Mouse (Mus musculus): Measurements from ENCODE around the gene Bckdhb. TPM values are rescaled to one million over a fixed set of nuclear protein-coding genes. Genes with fewer than 3 reads are reported as not detected.
A peak's percentile ranks its signal among the peaks of the same experiment; 100 is the strongest.
"Not testable (repeated sequence)": the region's sequence is repeated elsewhere in the genome, so short reads cannot be mapped to it uniquely, and the experiment has no call there.

Gene Bckdhb
- total RNA-seq (2021), result 10 to 100 TPM; 44.4 to 55.9 TPM
- long read RNA-seq, experiment 1, transcript Bckdhb-206 (11 exons, 1,477 nt), result major isoform, 33 of 37 reads
- long read RNA-seq, experiment 1, partial matches to known transcripts, result 0 of 37 reads
- long read RNA-seq, experiment 1, other reads (novel, unspliced or antisense), result 4 of 37 reads
- long read RNA-seq, experiment 2, transcript Bckdhb-206 (11 exons, 1,477 nt), result major isoform, 66 of 76 reads
- long read RNA-seq, experiment 2, partial matches to known transcripts, result 6 of 76 reads
- long read RNA-seq, experiment 2, other reads (novel, unspliced or antisense), result 4 of 76 reads

GRCm38 (mm10) chr9:83924878-83925687 lies at the start of gene Bckdhb:
TSS of gene Bckdhb (plus strand) at chr9:83925145.
- peak; percentile 97 for DNase-seq (ENCODE audit: low spot score)

- DNase-seq (ENCODE audit: low spot score), result no peak
Measured at GRCm38 (mm10) chr9:83882191-83882590, 42.8 kb upstream of the Bckdhb start.

- DNase-seq (ENCODE audit: low spot score), result no peak
Measured at GRCm38 (mm10) chr9:83886149-83886548, 38.8 kb upstream of the Bckdhb start.

- no peak for DNase-seq (ENCODE audit: low spot score)
Measured at GRCm38 (mm10) chr9:83888214-83888613, 36.7 kb upstream of the Bckdhb start.

GRCm38 (mm10) chr9:83893073-83893472 lies 31.9 kb upstream of the Bckdhb start:
- no peak for DNase-seq (ENCODE audit: low spot score)

- DNase-seq (ENCODE audit: low spot score), result no peak
Measured at GRCm38 (mm10) chr9:83893767-83894330, 31.1 kb upstream of the Bckdhb start.

GRCm38 (mm10) chr9:83902086-83902485 lies 22.9 kb upstream of the Bckdhb start:
- DNase-seq (ENCODE audit: low spot score), result no peak

GRCm38 (mm10) chr9:83905820-83906219 lies 19.1 kb upstream of the Bckdhb start:
- no peak for DNase-seq (ENCODE audit: low spot score)

- no peak for DNase-seq (ENCODE audit: low spot score)
Measured at GRCm38 (mm10) chr9:83907017-83907416, 17.9 kb upstream of the Bckdhb start.

GRCm38 (mm10) chr9:83909836-83910235 lies 15.1 kb upstream of the Bckdhb start:
- DNase-seq (ENCODE audit: low spot score), result no peak

- no peak for DNase-seq (ENCODE audit: low spot score)
Measured at GRCm38 (mm10) chr9:83910926-83911325, 14.0 kb upstream of the Bckdhb start.

GRCm38 (mm10) chr9:83922076-83922475 lies 2.9 kb upstream of the Bckdhb start:
- DNase-seq (ENCODE audit: low spot score), result no peak

GRCm38 (mm10) chr9:83924356-83924755 lies 589 bp upstream of the Bckdhb start:
- no peak for DNase-seq (ENCODE audit: low spot score)

- DNase-seq (ENCODE audit: low spot score), result no peak
Measured at GRCm38 (mm10) chr9:83925688-83926041, 720 bp downstream of the Bckdhb start.

GRCm38 (mm10) chr9:83926302-83926701 lies 1.4 kb downstream of the Bckdhb start:
- DNase-seq (ENCODE audit: low spot score), result no peak

GRCm38 (mm10) chr9:83939501-83939900 lies 14.6 kb downstream of the Bckdhb start:
- not testable (repeated sequence) for DNase-seq (ENCODE audit: low spot score)

GRCm38 (mm10) chr9:83940016-83940415 lies 15.1 kb downstream of the Bckdhb start:
- no peak for DNase-seq (ENCODE audit: low spot score)

GRCm38 (mm10) chr9:83940537-83941363 lies 15.8 kb downstream of the Bckdhb start:
- no peak for DNase-seq (ENCODE audit: low spot score)

GRCm38 (mm10) chr9:83951336-83951735 lies 26.4 kb downstream of the Bckdhb start:
- no peak for DNase-seq (ENCODE audit: low spot score)

- peak; percentile 66 for DNase-seq (ENCODE audit: low spot score)
Measured at GRCm38 (mm10) chr9:83956632-83957314, 31.8 kb downstream of the Bckdhb start.
